Mouse (Mus musculus) R1 (cell line): Measurements from ENCODE around the gene Gcfc2.
A peak's percentile ranks its signal among the peaks of the same experiment; 100 is the strongest.

Experiments used
- DNase-seq: peaks from one replicate; pipeline ENCODE4 v3.0.0-alpha.2; 2018; ENCODE audit warnings: low read depth, low spot score

Gene Gcfc2

GRCm38 (mm10) chr6:81923523-81924142 is at the start of gene Gcfc2:
TSS of gene Gcfc2 (plus strand) at chr6:81923669.
- peak; percentile 94 for DNase-seq

GRCm38 (mm10) chr6:81895678-81896230 is 27.7 kb upstream of the Gcfc2 start:
- peak; percentile 29 for DNase-seq

- peak; percentile 36 for DNase-seq
Observed at GRCm38 (mm10) chr6:81910302-81910855, 13.1 kb upstream of the Gcfc2 start.

GRCm38 (mm10) chr6:81911244-81911643 is 12.2 kb upstream of the Gcfc2 start:
- no peak for DNase-seq

- peak; percentile 85 for DNase-seq
Observed at GRCm38 (mm10) chr6:81911713-81912112, 11.8 kb upstream of the Gcfc2 start.

- no peak for DNase-seq
Observed at GRCm38 (mm10) chr6:81912177-81912576, 11.3 kb upstream of the Gcfc2 start.

GRCm38 (mm10) chr6:81924304-81924703 is 835 bp downstream of the Gcfc2 start:
- DNase-seq = peak; percentile 21

GRCm38 (mm10) chr6:81929402-81929801 is 5.9 kb downstream of the Gcfc2 start:
- DNase-seq = no peak

- peak; percentile 70 for DNase-seq
Observed at GRCm38 (mm10) chr6:81933281-81933680, 9.8 kb downstream of the Gcfc2 start.

- DNase-seq = no peak
Observed at GRCm38 (mm10) chr6:81941718-81942117, 18.2 kb downstream of the Gcfc2 start.

GRCm38 (mm10) chr6:81943281-81943680 is 19.8 kb downstream of the Gcfc2 start:
- DNase-seq = no peak

- DNase-seq = no peak
Observed at GRCm38 (mm10) chr6:81944432-81944831, 21.0 kb downstream of the Gcfc2 start.

GRCm38 (mm10) chr6:81946906-81947305 is 23.4 kb downstream of the Gcfc2 start:
- no peak for DNase-seq

GRCm38 (mm10) chr6:81955133-81955532 is 31.7 kb downstream of the Gcfc2 start:
- no peak for DNase-seq

- peak; percentile 61 for DNase-seq
Observed at GRCm38 (mm10) chr6:81956399-81956798, 32.9 kb downstream of the Gcfc2 start.

GRCm38 (mm10) chr6:81957992-81958391 is 34.5 kb downstream of the Gcfc2 start:
- no peak for DNase-seq

- DNase-seq = no peak
Observed at GRCm38 (mm10) chr6:81959866-81960265, 36.4 kb downstream of the Gcfc2 start.

- no peak for DNase-seq
Observed at GRCm38 (mm10) chr6:81960284-81960683, 36.8 kb downstream of the Gcfc2 start.

GRCm38 (mm10) chr6:81965296-81966067 is 42.0 kb downstream of the Gcfc2 start, which contains the start of gene Mrpl19:
TSS of gene Mrpl19 (minus strand) at chr6:81965958.
- peak; percentile 93 for DNase-seq

- no peak for DNase-seq
Observed at GRCm38 (mm10) chr6:81966068-81966544, 42.6 kb downstream of the Gcfc2 start.

GRCm38 (mm10) chr6:81971196-81971595 is 47.7 kb downstream of the Gcfc2 start:
- no peak for DNase-seq

GRCm38 (mm10) chr6:81972595-81972994 is 49.1 kb downstream of the Gcfc2 start:
- no peak for DNase-seq
